Mouse (Mus musculus) spleen, adult 2 months (tissue): ENCODE results near the gene Nt5m.

Experiments used
- CTCF ChIP-seq: fragments of 200-500 bp; IDR thresholded peaks from 2 replicates; pipeline ENCODE4 v1.5.1; 2011; ENCODE audit warnings: mild to moderate bottlenecking, inconsistent platforms; ENCODE audit not compliant: insufficient read depth, insufficient read length, insufficient replicate concordance; ENCODE audit errors: extremely low read depth
- POLR2A ChIP-seq: fragments of 200-500 bp; IDR thresholded peaks from 2 replicates; pipeline ENCODE4 v1.6.1; 2011; ENCODE audit warnings: low read depth, low read length, inconsistent platforms

DNA sequence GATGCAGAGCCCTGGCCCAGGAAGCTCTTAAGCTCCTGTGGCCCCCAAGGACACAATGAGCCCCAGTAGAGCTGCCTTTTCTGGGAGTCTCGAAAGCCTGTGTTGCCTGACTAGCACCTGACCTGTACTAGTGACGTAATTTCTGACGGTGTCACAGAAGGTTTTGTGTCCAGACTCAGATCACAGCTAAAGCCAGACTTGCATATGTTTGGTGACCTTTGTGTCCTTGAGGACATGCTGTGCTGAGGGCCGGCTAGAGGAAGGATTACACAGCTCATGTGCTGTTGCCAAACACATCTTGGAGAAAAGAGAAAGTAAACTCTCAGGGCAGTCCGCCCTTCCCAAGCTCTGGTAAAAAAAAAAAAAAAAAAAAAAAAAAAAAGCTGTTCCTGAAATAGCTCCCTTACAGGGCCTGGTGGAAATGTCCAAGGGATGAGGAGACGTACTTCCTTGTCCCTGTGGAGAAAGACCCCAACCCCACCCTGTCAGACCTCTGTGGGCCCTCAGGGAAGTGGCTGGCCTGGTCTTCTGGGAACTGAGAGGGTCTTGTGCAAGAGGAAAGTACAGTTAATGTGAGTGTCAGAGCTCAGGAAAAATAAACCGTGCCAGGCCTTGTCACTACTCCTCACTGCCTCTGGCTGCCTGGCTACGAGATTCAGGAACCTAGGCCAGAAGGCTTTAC lies 62.9 kb downstream of the Nt5m start:
- TF ChIP-seq CTCF (no peak), POLR2A (no peak)
